Mouse (Mus musculus) granulocyte monocyte progenitor cell, adult 5-6 weeks (primary cell): Measurements from ENCODE around the gene Pet100. TPM values are rescaled to one million over a fixed set of nuclear protein-coding genes. Genes with fewer than 3 reads are reported as not detected.

Source experiments
- ATAC-seq: replicated peaks from 2 replicates; pipeline ENCODE4 v1.8.0; 2016; ENCODE audit warnings: mild to moderate bottlenecking, moderate TSS enrichment, inconsistent platforms; ENCODE audit not compliant: poor library complexity, severe bottlenecking
- total RNA-seq, 2 experiments: library from RNA; stranded (forward) in 1 of 2; stranded (reverse) in 1 of 2; fragments of 200-712, 200-1000 nt in 1 of 2; fragments of >200 nt in 1 of 2; fragmentation: Nextera tagmentation in 1 of 2; gene quantifications; 2 replicates each; pipeline ENCODE4 v1.2.3; 2014 to 2017

The Pet100 gene
- total RNA-seq, 2 experiments from 2014 or later = 132 to 273 TPM

GRCm38 (mm10) chr8:3674671-3675070 is 53.3 kb downstream of the Pet100 start:
- no peak for ATAC-seq

Other genes starting within 250 kb of the Pet100 start
- gene Arhgef18, start 228.5 kb upstream of the Pet100 start, total RNA-seq (2014; fragmentation: Nextera tagmentation) = 29.1 and 36.5 TPM in 2 replicates
- 24.7 and 25.2 TPM in 2 replicates for gene Arhgef18, start 228.5 kb upstream of the Pet100 start, total RNA-seq (2017)
- 2.3 and 2.8 TPM in 2 replicates for gene Pex11g, start 153.9 kb upstream of the Pet100 start, total RNA-seq (2014; fragmentation: Nextera tagmentation)
- 1.6 and 3.4 TPM in 2 replicates for gene Pex11g, start 153.9 kb upstream of the Pet100 start, total RNA-seq (2017)
- gene Tex45, start 150.7 kb upstream of the Pet100 start, total RNA-seq (2014; fragmentation: Nextera tagmentation) = not detected in 2 replicates
- gene Tex45, start 150.7 kb upstream of the Pet100 start, total RNA-seq (2017) = not detected in 2 replicates
- gene Zfp358, start 128.4 kb upstream of the Pet100 start, total RNA-seq (2014; fragmentation: Nextera tagmentation) = 11.8 and 17.0 TPM in 2 replicates
- 3.3 and 5.0 TPM in 2 replicates for gene Zfp358, start 128.4 kb upstream of the Pet100 start, total RNA-seq (2017)
- 26.7 and 55.5 TPM in 2 replicates for gene Mcoln1, start 121.1 kb upstream of the Pet100 start, total RNA-seq (2014; fragmentation: Nextera tagmentation)
- 21.8 and 41.5 TPM in 2 replicates for gene Mcoln1, start 121.1 kb upstream of the Pet100 start, total RNA-seq (2017)
- gene Pnpla6, start 106.2 kb upstream of the Pet100 start, total RNA-seq (2014; fragmentation: Nextera tagmentation) = 39.0 and 39.4 TPM in 2 replicates
- gene Pnpla6, start 106.2 kb upstream of the Pet100 start, total RNA-seq (2017) = 11.8 and 16.8 TPM in 2 replicates
- gene C330021F23Rik, start 53.6 kb upstream of the Pet100 start, total RNA-seq (2014; fragmentation: Nextera tagmentation) = not detected in 2 replicates
- 0.43 TPM in 1 of 2 replicates, not detected in the other for gene C330021F23Rik, start 53.6 kb upstream of the Pet100 start, total RNA-seq (2017)
- 0.19 and 0.82 TPM in 2 replicates for gene Camsap3, start 34.3 kb upstream of the Pet100 start, total RNA-seq (2014; fragmentation: Nextera tagmentation)
- 0.13 TPM in 1 of 2 replicates, not detected in the other for gene Camsap3, start 34.3 kb upstream of the Pet100 start, total RNA-seq (2017)
- 33.1 and 35.2 TPM in 2 replicates for gene Xab2, start 232 bp upstream of the Pet100 start, total RNA-seq (2014; fragmentation: Nextera tagmentation)
- 44.9 and 51.3 TPM in 2 replicates for gene Xab2, start 232 bp upstream of the Pet100 start, total RNA-seq (2017)
- not detected in 2 replicates for gene Pcp2, start 4.0 kb downstream of the Pet100 start, total RNA-seq (2014; fragmentation: Nextera tagmentation)
- gene Pcp2, start 4.0 kb downstream of the Pet100 start, total RNA-seq (2017) = not detected in 2 replicates
- 194 and 226 TPM in 2 replicates for gene Stxbp2, start 9.4 kb downstream of the Pet100 start, total RNA-seq (2014; fragmentation: Nextera tagmentation)
- gene Stxbp2, start 9.4 kb downstream of the Pet100 start, total RNA-seq (2017) = 109 and 135 TPM in 2 replicates
- gene Retn, start 34.2 kb downstream of the Pet100 start, total RNA-seq (2014; fragmentation: Nextera tagmentation) = 0.73 TPM in 1 of 2 replicates, not detected in the other
- gene Retn, start 34.2 kb downstream of the Pet100 start, total RNA-seq (2017) = not detected in 2 replicates
- gene Mcemp1, start 44.2 kb downstream of the Pet100 start, total RNA-seq (2014; fragmentation: Nextera tagmentation) = 14.1 and 33.6 TPM in 2 replicates
- 18.5 and 18.9 TPM in 2 replicates for gene Mcemp1, start 44.2 kb downstream of the Pet100 start, total RNA-seq (2017)
- 27.9 and 43.5 TPM in 2 replicates for gene Fcor, start 50.8 kb downstream of the Pet100 start, total RNA-seq (2014; fragmentation: Nextera tagmentation)
- 13.1 and 14.4 TPM in 2 replicates for gene Fcor, start 50.8 kb downstream of the Pet100 start, total RNA-seq (2017)
- 24.1 and 27.2 TPM in 2 replicates for gene Trappc5, start 54.8 kb downstream of the Pet100 start, total RNA-seq (2014; fragmentation: Nextera tagmentation)
- gene Trappc5, start 54.8 kb downstream of the Pet100 start, total RNA-seq (2017) = 30.9 and 39.8 TPM in 2 replicates
- not detected in 2 replicates for gene Fcer2a, start 72.6 kb downstream of the Pet100 start, total RNA-seq (2014; fragmentation: Nextera tagmentation)
- not detected in 2 replicates for gene Fcer2a, start 72.6 kb downstream of the Pet100 start, total RNA-seq (2017)
- gene Clec4g, start 99.1 kb downstream of the Pet100 start, total RNA-seq (2014; fragmentation: Nextera tagmentation) = not detected in 2 replicates
- not detected in 2 replicates for gene Clec4g, start 99.1 kb downstream of the Pet100 start, total RNA-seq (2017)
- gene Cd209a, start 127.4 kb downstream of the Pet100 start, total RNA-seq (2014; fragmentation: Nextera tagmentation) = 2.2 TPM in 1 of 2 replicates, not detected in the other
- gene Cd209a, start 127.4 kb downstream of the Pet100 start, total RNA-seq (2017) = 1.1 and 3.8 TPM in 2 replicates
- not detected in 2 replicates for gene Cd209e, start 232.8 kb downstream of the Pet100 start, total RNA-seq (2014; fragmentation: Nextera tagmentation)
- not detected in 2 replicates for gene Cd209e, start 232.8 kb downstream of the Pet100 start, total RNA-seq (2017)